Mouse (Mus musculus) kidney, postnatal 0 days (tissue): ENCODE measurements around the gene Ispd. TPM values are rescaled to one million over a fixed set of nuclear protein-coding genes. Genes with fewer than 3 reads are reported as not detected.

ENCODE experiments used
- ATAC-seq: fragments of 200-750 bp; cut with Nextera tagmentation; replicated peaks from 2 replicates; pipeline ENCODE4 v1.8.0; 2017; ENCODE audit warnings: low read depth, moderate number of reproducible peaks, moderate TSS enrichment, moderate library complexity; ENCODE audit not compliant: low FRiP score
- DNase-seq: peaks from one replicate; pipeline ENCODE4 v3.0.0-alpha.2; 2016; ENCODE audit warnings: low spot score
- H3K27ac ChIP-seq: fragments of 300-500 bp; sonication (generic); 2 replicates; pipeline ENCODE4 v1.5.1; 2014; ENCODE audit warnings: mild to moderate bottlenecking
- H3K27me3 ChIP-seq: fragments of 300-500 bp; sonication (generic); 2 replicates; pipeline ENCODE4 v1.6.1; 2014; ENCODE audit warnings: low read length, mixed read lengths; ENCODE audit not compliant: insufficient read depth
- H3K36me3 ChIP-seq: fragments of 300-500 bp; sonication (generic); 2 replicates; pipeline ENCODE4 v1.6.1; 2014; ENCODE audit warnings: low read length, mixed read lengths; ENCODE audit not compliant: insufficient read depth
- H3K4me1 ChIP-seq: fragments of 300-500 bp; sonication (generic); replicated peaks from 2 replicates; pipeline ENCODE4 v1.6.1; 2014; ENCODE audit warnings: antibody characterized with exemption, low read length, mixed read lengths; ENCODE audit not compliant: insufficient read depth
- H3K4me2 ChIP-seq: fragments of 300-500 bp; sonication (generic); 2 replicates; pipeline ENCODE4 v1.6.1; 2014; ENCODE audit warnings: mild to moderate bottlenecking, low read length, moderate library complexity, mixed read lengths
- H3K4me3 ChIP-seq: fragments of 300-500 bp; sonication (generic); replicated peaks from 2 replicates; pipeline ENCODE4 v1.5.1; 2014; ENCODE audit warnings: low read depth, low read length
- H3K9ac ChIP-seq: fragments of 300-500 bp; sonication (generic); 2 replicates; pipeline ENCODE4 v1.6.1; 2014; ENCODE audit warnings: low read depth, low read length
- H3K9me3 ChIP-seq: fragments of 300-500 bp; sonication (generic); replicated peaks from 2 replicates; pipeline ENCODE4 v1.6.1; 2016; ENCODE audit warnings: low read length, inconsistent platforms, mixed read lengths
- CTCF ChIP-seq: IDR thresholded peaks from 2 replicates; pipeline ENCODE4 v1.5.1; 2016; ENCODE audit warnings: antibody characterized with exemption, low read depth, mild to moderate bottlenecking, moderate library complexity
- WGBS: fragments of 180-500 bp; shearing (Covaris S2); extraction: QIAGEN DNeasy Blood & Tissue Kit; methylation state at CpG from one replicate; pipeline ENCODE4 v1.1.7; 2014; 5-methylcytosine and 5-hydroxymethylcytosine counted together
- polyA plus RNA-seq: library from polyadenylated mRNA; unstranded; fragments of >200 nt; fragmentation: Nextera tagmentation; extraction: Ambion mirVana; gene quantifications from 2 replicates; pipeline ENCODE4 v1.2.1, GENCODE M21; 2015

Gene Ispd
- polyA plus RNA-seq, 1 experiment from 2014 or later: 21.4 TPM

- Histone ChIP-seq H3K27me3 (no peaks in the 10 kb centered on the region), H3K4me2 (no peak overlapping the region), H3K9ac (no peak overlapping the region), H3K9me3 (no peaks in the 10 kb centered on the region), H3K4me3 (no peak overlapping the region), H3K27ac (no peak overlapping the region), H3K36me3 (no peaks in the 10 kb centered on the region), H3K4me1 (no peaks in the 10 kb centered on the region)
- DNase-seq: no peak
- no peak for TF ChIP-seq CTCF
- no peak for ATAC-seq
- WGBS: 85% methylated on average over 1 of the region's 1 CpGs
Measured at GRCm38 (mm10) chr12:36632427-36632826, 251.2 kb downstream of the Ispd start.

- WGBS: 77% methylated on average over 4 of the region's 4 CpGs
- no peak overlapping the region for H3K4me2 ChIP-seq
- no peak for ATAC-seq
Measured at GRCm38 (mm10) chr12:36647514-36647913, 266.3 kb downstream of the Ispd start.

GRCm38 (mm10) chr12:36662496-36662895, 281.2 kb downstream of the Ispd start:
- ATAC-seq (no peak), DNase-seq (no peak)
- Histone ChIP-seq H3K27ac (no peak overlapping the region), H3K9ac (no peak overlapping the region), H3K9me3 (no peaks in the 10 kb centered on the region), H3K4me3 (no peak overlapping the region), H3K36me3 (no peaks in the 10 kb centered on the region), H3K27me3 (no peaks in the 10 kb centered on the region), H3K4me1 (no peaks in the 10 kb centered on the region; the same call in 1 of the 2 replicates), H3K4me2 (no peak overlapping the region)
- no peak for TF ChIP-seq CTCF
- WGBS: 67% methylated on average over 7 of the region's 7 CpGs

More at GRCm38 (mm10) chr12:36647514-36647913, 266.3 kb downstream of the Ispd start:
- H3K4me1 ChIP-seq: no peaks in the 10 kb centered on the region
- no peak overlapping the region for H3K27ac ChIP-seq
- no peaks in the 10 kb centered on the region for H3K9me3 ChIP-seq
- H3K4me3 ChIP-seq: no peak overlapping the region
- no peaks in the 10 kb centered on the region for H3K27me3 ChIP-seq
- no peak for DNase-seq
- no peaks in the 10 kb centered on the region for H3K36me3 ChIP-seq
- TF ChIP-seq CTCF: no peak
- no peak overlapping the region for H3K9ac ChIP-seq

- no peak for ATAC-seq
- no peaks in the 10 kb centered on the region for H3K36me3 ChIP-seq
- no peaks in the 10 kb centered on the region for H3K27me3 ChIP-seq
- no peak for TF ChIP-seq CTCF
- H3K27ac ChIP-seq: no peak overlapping the region
- no peaks in the 10 kb centered on the region; the same call in 1 of the 2 replicates for H3K4me1 ChIP-seq
- no peaks in the 10 kb centered on the region for H3K9me3 ChIP-seq
- no peak overlapping the region for H3K9ac ChIP-seq
- no peak for DNase-seq
- no peak overlapping the region for H3K4me2 ChIP-seq
- WGBS: 75% methylated on average over 3 of the region's 3 CpGs
- no peak overlapping the region for H3K4me3 ChIP-seq
Measured at GRCm38 (mm10) chr12:36664783-36665182, 283.5 kb downstream of the Ispd start.

GRCm38 (mm10) chr12:36666771-36667170, 285.5 kb downstream of the Ispd start:
- Histone ChIP-seq H3K27ac (no peak overlapping the region), H3K4me2 (no peak overlapping the region), H3K36me3 (no peaks in the 10 kb centered on the region), H3K4me1 (peaks cover 3% of the 10 kb centered on the region; the same call in 1 of the 2 replicates), H3K9ac (no peak overlapping the region), H3K9me3 (no peaks in the 10 kb centered on the region), H3K27me3 (no peaks in the 10 kb centered on the region), H3K4me3 (no peak overlapping the region)
- TF ChIP-seq CTCF: no peak
- DNase-seq (no peak), ATAC-seq (no peak)
- WGBS: 23% methylated on average over 6 of the region's 6 CpGs

GRCm38 (mm10) chr12:36670164-36670908, 289.1 kb downstream of the Ispd start:
- peaks cover 3% of the 10 kb centered on the region; the same call in 1 of the 2 replicates for H3K4me1 ChIP-seq
- DNase-seq (peak; percentile 41), ATAC-seq (peak; percentile 57; the same call in 1 of the 2 replicates)
- 75% methylated on average over 5 of the region's 5 CpGs for WGBS
- no peak overlapping the region for H3K4me3 ChIP-seq
- no peaks in the 10 kb centered on the region for H3K27me3 ChIP-seq
- TF ChIP-seq CTCF: peak; percentile 47; the same call in 1 of the 2 replicates
- no peak overlapping the region for H3K27ac ChIP-seq
- no peaks in the 10 kb centered on the region for H3K36me3 ChIP-seq
- no peaks in the 10 kb centered on the region for H3K9me3 ChIP-seq
- H3K4me2 ChIP-seq: peak overlapping the region; percentile 16; the same call in 1 of the 2 replicates
- no peak overlapping the region for H3K9ac ChIP-seq
